Mouse (Mus musculus): ENCODE data around the gene Znhit1. TPM values are rescaled to one million over a fixed set of nuclear protein-coding genes. Genes with fewer than 3 reads are reported as not detected.
"Not testable (repeated sequence)": the region's sequence is repeated elsewhere in the genome, so short reads cannot be mapped to it uniquely, and the experiment has no call there.

Znhit1 gene
- polyA plus RNA-seq, 1 experiment, result 32.4 TPM

DNA sequence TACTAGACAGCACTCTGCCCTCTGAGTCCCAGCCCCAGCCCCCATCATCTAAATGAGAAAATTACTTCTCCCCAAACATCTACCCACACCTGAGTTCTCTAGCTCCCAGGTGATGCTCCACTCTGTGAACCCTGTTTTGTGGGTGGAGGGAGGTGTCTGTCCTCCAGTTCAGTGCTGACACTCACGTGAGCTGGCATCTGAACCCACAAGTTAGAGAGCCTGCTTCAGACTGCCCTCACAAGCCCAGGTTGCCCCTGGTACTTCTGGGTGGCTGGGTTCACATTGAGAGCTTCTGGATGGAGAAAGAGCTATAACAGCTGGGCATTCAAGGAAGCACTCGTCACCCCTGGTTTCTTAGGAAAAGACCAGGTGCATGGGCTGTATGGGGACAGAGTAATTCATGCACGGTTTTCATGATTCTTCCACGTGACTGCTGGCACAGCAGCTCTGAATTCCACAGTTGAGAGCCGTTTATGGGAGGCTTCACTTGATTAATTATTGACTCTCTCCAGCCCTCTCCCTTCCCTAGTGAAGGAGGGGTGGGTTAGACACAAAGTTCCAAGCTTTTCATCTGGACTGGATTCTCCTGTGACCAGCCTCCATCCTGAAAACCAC lies 28.7 kb downstream of the Znhit1 start:
- 83% methylated on average over 5 of the region's 5 CpGs for WGBS
- TF ChIP-seq CTCF (IDR thresholded peaks at IDR 0.05; ENCODE audit: extremely low read depth, insufficient read depth, insufficient read length, insufficient replicate concordance), result no peak
- no peak for TF ChIP-seq POLR2A (IDR thresholded peaks at IDR 0.05; ENCODE audit: low read depth, low read length)

DNA sequence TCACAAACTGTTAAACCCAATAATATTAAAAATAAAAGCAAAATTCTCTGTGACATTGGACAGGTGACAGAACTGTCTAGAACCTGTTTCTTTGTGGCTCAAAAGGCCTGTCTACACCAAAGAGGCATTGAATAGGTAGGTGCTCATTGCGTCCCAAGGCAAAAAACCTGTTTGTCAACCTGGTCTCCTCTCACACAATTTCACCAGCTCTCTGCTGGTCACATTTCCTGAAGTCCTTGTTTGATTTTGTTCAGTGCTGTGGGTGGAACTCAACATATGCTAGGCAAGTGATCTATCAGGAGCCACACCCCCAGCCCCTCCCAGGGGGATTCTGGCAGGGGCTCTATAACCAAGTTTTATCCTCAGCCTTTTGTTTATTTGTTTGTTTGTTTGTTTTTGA lies 30.6 kb downstream of the Znhit1 start:
- DNase-seq (ENCODE audit: low read depth in 1 of 2, low spot score in 2 of 2), result no peak
- 95% methylated on average over 1 of the region's 1 CpGs for WGBS
- Histone ChIP-seq H3K27me3 (ENCODE audit: control insufficient read depth, insufficient read depth, low read length) (no peaks in the 10 kb centered on the region), H3K36me3 (ENCODE audit: control insufficient read depth, insufficient read depth, low read length) (no peaks in the 10 kb centered on the region), H3K4me1 (ENCODE audit: control insufficient read depth, insufficient read depth, insufficient read length) (no peaks in the 10 kb centered on the region; the same call in 1 of the 2 replicates), H3K4me3 (ENCODE audit: extremely low read depth, insufficient read depth, insufficient read length) (no peak overlapping the region), H3K27ac (ENCODE audit: insufficient read depth, low read length) (no peak overlapping the region)
- TF ChIP-seq CTCF (IDR thresholded peaks at IDR 0.05; ENCODE audit: extremely low read depth, insufficient read depth, insufficient read length, insufficient replicate concordance) (no peak), POLR2A (IDR thresholded peaks at IDR 0.05; ENCODE audit: low read depth, low read length) (no peak)

More for the DNA sequence above, 28.7 kb downstream of the Znhit1 start:
- Histone ChIP-seq H3K4me3 (ENCODE audit: extremely low read depth, insufficient read depth, insufficient read length) (no peak overlapping the region), H3K27me3 (ENCODE audit: control insufficient read depth, insufficient read depth, low read length) (no peaks in the 10 kb centered on the region), H3K4me1 (ENCODE audit: control insufficient read depth, insufficient read depth, insufficient read length) (peaks cover 3% of the 10 kb centered on the region; the same call in 1 of the 2 replicates), H3K27ac (ENCODE audit: insufficient read depth, low read length) (no peak overlapping the region), H3K36me3 (ENCODE audit: control insufficient read depth, insufficient read depth, low read length) (peaks cover 8% of the 10 kb centered on the region; the same call in 1 of the 2 replicates)
- DNase-seq (ENCODE audit: low read depth in 1 of 2, low spot score in 2 of 2), result no peak

DNA sequence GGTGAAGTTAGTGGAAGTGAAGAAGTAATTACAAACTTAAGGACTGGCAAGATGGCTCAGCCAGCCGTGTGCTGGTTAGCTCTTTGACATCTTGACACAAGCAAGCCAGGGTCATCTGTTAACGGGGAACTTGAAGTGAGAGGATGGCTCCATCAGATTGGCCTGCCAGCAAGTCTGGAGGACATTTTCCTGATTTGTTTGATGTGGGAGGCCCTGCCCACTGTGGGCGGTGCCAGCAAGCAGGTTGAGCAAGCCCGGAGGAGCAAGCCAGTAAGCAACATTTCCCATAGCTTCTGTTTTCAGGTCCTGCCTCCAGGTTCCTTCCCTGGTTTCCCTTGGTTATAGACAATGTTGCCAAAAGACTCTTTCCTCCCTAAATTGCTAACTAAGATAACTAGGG lies 32.2 kb downstream of the Znhit1 start:
- H3K27ac ChIP-seq (ENCODE audit: insufficient read depth, low read length), result no peak overlapping the region
- TF ChIP-seq CTCF (IDR thresholded peaks at IDR 0.05; ENCODE audit: extremely low read depth, insufficient read depth, insufficient read length, insufficient replicate concordance) (no peak), POLR2A (IDR thresholded peaks at IDR 0.05; ENCODE audit: low read depth, low read length) (no peak)
- H3K36me3 ChIP-seq (ENCODE audit: control insufficient read depth, insufficient read depth, low read length), result no peaks in the 10 kb centered on the region
- no peaks in the 10 kb centered on the region for H3K4me1 ChIP-seq (ENCODE audit: control insufficient read depth, insufficient read depth, insufficient read length)
- no peak for DNase-seq (ENCODE audit: low read depth in 1 of 2, low spot score in 2 of 2)
- no peak overlapping the region for H3K4me3 ChIP-seq (ENCODE audit: extremely low read depth, insufficient read depth, insufficient read length)
- WGBS, result 85% methylated on average over 4 of the region's 4 CpGs
- no peaks in the 10 kb centered on the region for H3K27me3 ChIP-seq (ENCODE audit: control insufficient read depth, insufficient read depth, low read length)

DNA sequence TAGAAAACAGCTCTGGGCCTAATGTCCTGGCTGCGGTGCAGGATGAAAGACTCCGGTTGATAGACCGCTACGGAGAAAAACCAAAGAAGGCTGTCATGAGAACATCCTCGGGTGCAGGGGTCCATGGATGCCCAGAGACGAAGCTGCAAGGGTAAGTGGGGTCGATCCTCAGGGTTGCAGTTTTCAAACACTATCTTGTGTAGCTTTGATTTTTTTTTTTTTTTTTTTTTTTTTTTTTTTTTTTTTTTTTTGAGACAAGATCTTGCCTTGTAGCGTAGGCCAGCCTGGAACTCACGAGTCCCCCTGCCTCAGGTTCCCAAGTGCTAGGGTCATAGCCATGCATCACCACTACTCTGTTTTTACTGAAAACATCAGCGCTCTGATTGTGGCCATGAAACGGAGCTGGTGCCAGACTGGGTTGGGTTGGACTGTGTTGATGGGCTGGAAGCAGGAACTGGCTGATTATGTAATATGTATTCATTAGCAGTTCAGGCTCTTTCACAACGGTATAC lies 34.3 kb downstream of the Znhit1 start:
- Histone ChIP-seq H3K27me3 (ENCODE audit: control insufficient read depth, insufficient read depth, low read length) (no peaks in the 10 kb centered on the region), H3K36me3 (ENCODE audit: control insufficient read depth, insufficient read depth, low read length) (no peaks in the 10 kb centered on the region), H3K27ac (ENCODE audit: insufficient read depth, low read length) (peak overlapping the region; percentile 35; the same call in 1 of the 2 replicates), H3K4me1 (ENCODE audit: control insufficient read depth, insufficient read depth, insufficient read length) (no peaks in the 10 kb centered on the region), H3K4me3 (ENCODE audit: extremely low read depth, insufficient read depth, insufficient read length) (peak overlapping the region; percentile 64)
- 9% methylated on average over 12 of the region's 12 CpGs for WGBS
- DNase-seq (ENCODE audit: low read depth in 1 of 2, low spot score in 2 of 2), result no peak
- TF ChIP-seq POLR2A (IDR thresholded peaks at IDR 0.05; ENCODE audit: low read depth, low read length) (no peak), CTCF (IDR thresholded peaks at IDR 0.05; ENCODE audit: extremely low read depth, insufficient read depth, insufficient read length, insufficient replicate concordance) (no peak)

DNA sequence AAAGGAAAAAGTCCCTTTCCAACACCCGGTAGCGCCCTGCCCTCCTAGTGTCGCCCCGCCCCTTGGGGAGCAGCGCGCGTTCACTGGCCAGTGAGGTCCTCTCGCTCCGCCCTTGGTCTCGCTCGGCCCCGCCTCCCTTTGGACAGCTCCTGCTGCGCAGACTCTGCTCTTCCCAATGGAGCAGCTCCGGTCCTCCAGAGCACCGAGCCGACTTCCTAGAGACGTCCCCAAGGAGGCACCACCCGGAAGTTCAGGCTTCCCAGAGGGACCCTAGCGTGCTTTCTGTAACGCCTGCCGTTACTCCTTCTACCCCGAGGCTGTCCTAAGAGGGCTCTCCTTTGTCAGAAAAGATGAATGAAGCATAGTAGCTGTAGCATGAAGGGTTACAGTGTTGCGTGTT lies 34.8 kb downstream of the Znhit1 start, which contains the start of gene Fis1:
TSS of gene Fis1 (plus strand) at position 261 of the 400 bp plus-strand sequence.
- under 1% methylated on average over 23 of the region's 23 CpGs for WGBS
- Histone ChIP-seq H3K27me3 (ENCODE audit: control insufficient read depth, insufficient read depth, low read length) (no peaks in the 10 kb centered on the region), H3K4me3 (ENCODE audit: extremely low read depth, insufficient read depth, insufficient read length) (peak within 1 kb of the TSS; percentile 64), H3K27ac (ENCODE audit: insufficient read depth, low read length) (peak within 1 kb of the TSS; percentile 35; the same call in 1 of the 2 replicates), H3K36me3 (ENCODE audit: control insufficient read depth, insufficient read depth, low read length) (no peaks in the 10 kb centered on the region), H3K4me1 (ENCODE audit: control insufficient read depth, insufficient read depth, insufficient read length) (no peaks in the 10 kb centered on the region)
- TF ChIP-seq CTCF (IDR thresholded peaks at IDR 0.05; ENCODE audit: extremely low read depth, insufficient read depth, insufficient read length, insufficient replicate concordance) (no peak), POLR2A (IDR thresholded peaks at IDR 0.05; ENCODE audit: low read depth, low read length) (no peak)
- peak; percentile 11 to 75 for DNase-seq (ENCODE audit: low read depth in 1 of 2, low spot score in 2 of 2)

DNA sequence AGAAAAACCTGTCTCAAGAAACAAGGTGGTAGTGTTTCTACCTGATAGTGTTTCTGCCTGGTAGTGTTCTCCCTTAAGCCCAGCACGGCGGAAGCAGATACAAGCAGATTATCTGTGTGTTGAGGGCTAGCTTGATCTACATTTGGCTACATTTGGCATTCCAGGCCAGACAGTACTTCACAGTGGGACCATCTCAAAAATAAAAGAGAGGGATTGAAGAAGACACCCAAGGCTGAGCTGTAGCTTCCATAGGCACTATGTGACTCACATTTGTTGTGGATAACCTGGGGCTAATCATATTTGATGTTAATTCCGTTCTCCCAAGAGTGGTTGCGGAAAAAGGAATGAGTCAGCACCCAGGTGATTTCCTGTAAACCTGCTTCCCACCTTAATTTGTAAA lies 35.7 kb downstream of the Znhit1 start:
- H3K36me3 ChIP-seq (ENCODE audit: control insufficient read depth, insufficient read depth, low read length), result no peaks in the 10 kb centered on the region
- WGBS, result 67% methylated on average over 4 of the region's 4 CpGs
- DNase-seq (ENCODE audit: low read depth in 1 of 2, low spot score in 2 of 2), result no peak
- TF ChIP-seq POLR2A (IDR thresholded peaks at IDR 0.05; ENCODE audit: low read depth, low read length), result no peak
- no peak for TF ChIP-seq CTCF (IDR thresholded peaks at IDR 0.05; ENCODE audit: extremely low read depth, insufficient read depth, insufficient read length, insufficient replicate concordance)
- no peak overlapping the region for H3K4me3 ChIP-seq (ENCODE audit: extremely low read depth, insufficient read depth, insufficient read length)
- no peaks in the 10 kb centered on the region for H3K27me3 ChIP-seq (ENCODE audit: control insufficient read depth, insufficient read depth, low read length)
- no peaks in the 10 kb centered on the region for H3K4me1 ChIP-seq (ENCODE audit: control insufficient read depth, insufficient read depth, insufficient read length)
- H3K27ac ChIP-seq (ENCODE audit: insufficient read depth, low read length), result no peak overlapping the region

DNA sequence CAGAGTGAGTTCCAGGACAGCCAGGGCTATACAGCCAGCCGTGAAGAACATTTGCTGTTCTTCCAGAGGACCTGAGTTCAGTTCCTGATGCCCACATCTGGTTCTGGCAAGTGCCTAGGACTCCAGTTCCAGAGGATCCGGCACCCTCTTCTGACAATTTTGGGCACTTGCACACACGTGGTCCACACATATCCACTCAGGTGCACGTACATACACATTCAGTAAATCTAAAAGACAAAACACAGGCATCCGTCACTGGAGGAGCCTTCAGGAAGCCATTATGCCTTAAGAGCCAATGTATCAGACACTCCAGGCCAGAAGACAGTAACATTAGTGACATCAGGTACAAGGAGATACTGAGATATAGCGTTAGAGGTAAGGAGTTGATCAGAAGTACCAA lies 37.3 kb downstream of the Znhit1 start:
- H3K27me3 ChIP-seq (ENCODE audit: control insufficient read depth, insufficient read depth, low read length), result no peaks in the 10 kb centered on the region
- WGBS, result 92% methylated on average over 6 of the region's 6 CpGs
- H3K4me1 ChIP-seq (ENCODE audit: control insufficient read depth, insufficient read depth, insufficient read length), result no peaks in the 10 kb centered on the region
- H3K4me3 ChIP-seq (ENCODE audit: extremely low read depth, insufficient read depth, insufficient read length), result no peak overlapping the region
- no peak for TF ChIP-seq CTCF (IDR thresholded peaks at IDR 0.05; ENCODE audit: extremely low read depth, insufficient read depth, insufficient read length, insufficient replicate concordance)
- TF ChIP-seq POLR2A (IDR thresholded peaks at IDR 0.05; ENCODE audit: low read depth, low read length), result no peak
- H3K36me3 ChIP-seq (ENCODE audit: control insufficient read depth, insufficient read depth, low read length), result no peaks in the 10 kb centered on the region
- H3K27ac ChIP-seq (ENCODE audit: insufficient read depth, low read length), result no peak overlapping the region
- no peak for DNase-seq (ENCODE audit: low read depth in 1 of 2, low spot score in 2 of 2)

DNA sequence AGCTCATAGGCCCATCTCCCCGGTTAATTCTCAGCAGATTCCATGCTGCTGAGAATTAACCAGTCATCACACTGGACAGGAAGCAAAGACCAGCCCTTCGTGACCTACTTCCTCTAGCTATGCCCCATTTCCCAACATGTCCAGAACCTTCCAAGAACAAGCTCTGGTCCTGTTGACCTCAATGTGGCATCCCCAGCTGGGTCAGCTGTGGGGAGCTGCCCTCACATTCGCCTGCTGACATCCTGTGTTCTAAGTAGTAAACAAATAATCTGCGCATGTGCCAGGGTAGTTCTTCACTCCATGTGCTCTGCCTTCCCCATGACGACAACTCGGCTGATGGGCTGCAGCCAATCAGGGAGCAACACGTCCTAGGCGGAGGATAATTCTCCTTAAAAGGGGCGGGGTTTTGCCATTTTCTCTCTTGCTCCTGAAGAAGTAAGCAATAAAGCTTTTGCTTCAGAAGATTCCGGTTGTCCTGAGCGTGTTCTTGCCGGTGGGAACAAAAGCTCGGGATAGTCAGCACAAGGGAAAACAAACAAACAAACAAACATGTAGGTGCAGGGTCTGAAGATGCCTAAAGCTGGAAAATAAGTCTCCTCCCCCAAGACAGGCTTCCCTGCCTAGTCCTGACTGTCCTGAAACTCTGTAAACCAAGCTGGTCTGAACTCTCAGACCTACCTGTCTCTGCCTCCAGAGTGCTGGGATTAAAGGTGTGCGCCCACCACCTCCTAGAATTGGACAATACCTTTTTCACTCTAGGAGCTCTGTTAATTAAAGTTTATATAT lies 38.1 kb downstream of the Znhit1 start:
- H3K4me3 ChIP-seq (ENCODE audit: extremely low read depth, insufficient read depth, insufficient read length); H3K27me3 ChIP-seq (ENCODE audit: control insufficient read depth, insufficient read depth, low read length); H3K4me1 ChIP-seq (ENCODE audit: control insufficient read depth, insufficient read depth, insufficient read length); H3K27ac ChIP-seq (ENCODE audit: insufficient read depth, low read length); DNase-seq (ENCODE audit: low read depth in 1 of 2, low spot score in 2 of 2); H3K36me3 ChIP-seq (ENCODE audit: control insufficient read depth, insufficient read depth, low read length): not testable (repeated sequence)
- WGBS, result 82% methylated on average over 14 of the region's 14 CpGs
